9 mouse cellular contexts compared by ENCODE assay signal in genomic region chr10:41004044-41004689, GRCm38 (mm10).
A peak's percentile ranks its signal among the peaks of the same experiment; 100 is the strongest.
DNase-seq lines count a peak whose midpoint lies in the region; ATAC-seq and TF ChIP-seq lines count a peak whose summit lies in the region.
"Had no signal": no experiment of that assay in that cellular context is flagged by ENCODE, and none has a peak within 500 bp of the region (broad histone marks: within the 10 kb centered on the region; RNA-seq: fewer than 3 reads in every experiment).

No protein-coding gene starts in this region.

- no peaks in the 10 kb centered on the region for H3K27me3 ChIP-seq in hindbrain, postnatal 0 days (ENCODE audit: insufficient read depth, low read length)

- no peaks in the 10 kb centered on the region for H3K4me1 ChIP-seq in hindbrain, postnatal 0 days (ENCODE audit: insufficient read depth, low read length)

- H3K9me3 ChIP-seq in hindbrain, postnatal 0 days (ENCODE audit: low read length), result no peaks in the 10 kb centered on the region

- no peak overlapping the region for H3K4me2 ChIP-seq in hindbrain, postnatal 0 days (ENCODE audit: low read depth, low read length)

- H3K9ac ChIP-seq in hindbrain, postnatal 0 days (replicated peaks; ENCODE audit: low read length), result no peak overlapping the region

- H3K4me3 ChIP-seq in hindbrain, postnatal 0 days (ENCODE audit: low read length), result no peak overlapping the region
- H3K4me3 ChIP-seq: myocyte had no signal

- peak; percentile 90 for ATAC-seq in hindbrain, postnatal 0 days
- no peak for ATAC-seq in monocyte, adult 5-6 weeks (replicated peaks; ENCODE audit: insufficient number of reproducible peaks, low FRiP score, low TSS enrichment, poor library complexity, severe bottlenecking)

- H3K27ac ChIP-seq in hindbrain, postnatal 0 days, result no peak overlapping the region

- WGBS in hindbrain, postnatal 0 days, result 32% methylated on average over 7 of the region's 7 CpGs

- H3K36me3 ChIP-seq in hindbrain, postnatal 0 days (ENCODE audit: insufficient read depth, low read length), result no peaks in the 10 kb centered on the region

- TF ChIP-seq CTCF in hindbrain, postnatal 0 days (IDR thresholded peaks at IDR 0.05; ENCODE audit: low read depth), result peak; percentile 91

- DNase-seq in T-cell, adult 2 months (ENCODE audit: low spot score), result peak; percentile 19
- DNase-seq in cerebellum, postnatal 14 days, result peak; percentile 88 to 89
- DNase-seq in frontal cortex, postnatal 14 days (ENCODE audit: low spot score in 2 of 2), result peak; percentile 38 to 63
- DNase-seq in hindbrain, postnatal 0 days (ENCODE audit: low spot score), result peak; percentile 96
- peak; percentile 62 to 68 for DNase-seq in layer of hippocampus, postnatal 36 days
- DNase-seq in lung, postnatal 14 days, result peak; percentile 78
- DNase-seq in right cerebral cortex, postnatal 10 days (ENCODE audit: low spot score in 2 of 2), result peak; percentile 89 to 90

Comparison
In these comparisons a context has a peak if more than half of its experiments do, and no peak if none do; other contexts are left out.
1. DNase-seq: peak in every context shown above with its lines; median percentile 96 in hindbrain, postnatal 0 days; 90 in right cerebral cortex, postnatal 10 days; 88 in cerebellum, postnatal 14 days; 78 in lung, postnatal 14 days; 65 in layer of hippocampus, postnatal 36 days; 50 in frontal cortex, postnatal 14 days; 19 in T-cell, adult 2 months.